In the genomic region with DNA sequence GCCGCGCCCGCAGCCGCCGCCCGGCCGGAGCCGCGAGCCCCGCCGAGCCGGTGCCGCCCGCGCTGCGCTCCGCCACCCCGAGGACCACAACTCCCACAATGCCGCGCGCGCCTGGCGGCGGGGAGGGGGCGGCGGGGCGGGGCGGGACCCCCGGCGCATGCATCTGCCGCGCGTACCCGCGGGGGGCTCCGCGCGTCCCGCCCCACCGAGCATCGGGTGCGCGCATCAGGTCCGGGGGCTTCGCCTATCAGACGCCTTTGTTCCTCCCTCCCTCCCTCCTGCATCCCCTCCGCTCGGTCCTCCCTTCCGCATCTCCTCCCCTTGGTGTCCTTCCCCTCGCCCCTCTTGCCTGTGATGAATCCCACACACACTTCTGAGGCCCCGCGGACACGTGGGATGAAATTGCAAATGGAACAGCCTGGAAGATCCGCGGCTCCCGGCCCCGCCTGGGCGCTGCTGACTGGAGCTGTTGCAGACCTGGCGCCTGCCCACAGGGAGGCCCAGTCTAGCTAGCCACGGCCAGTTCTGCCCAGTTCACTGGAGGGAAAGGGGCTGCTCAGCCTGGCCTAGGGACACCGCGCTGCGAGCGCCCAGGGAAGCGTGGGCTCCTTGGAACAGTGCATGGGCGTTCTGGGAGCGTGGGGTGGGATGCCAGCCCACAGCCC, we compare ENCODE assay signal across 8 mouse cellular contexts. TPM values are rescaled to one million over a fixed set of nuclear protein-coding genes. Genes with fewer than 3 reads are reported as not detected.
DNase-seq lines count a peak whose midpoint lies in the region; ATAC-seq and TF ChIP-seq lines count a peak whose summit lies in the region.

A gene (minus strand): TSS at position 88 of the 665 bp plus-strand sequence.

- DNase-seq in lung, adult 2 months: no peak
- DNase-seq in lung, postnatal 25 days (ENCODE audit: low spot score): no peak
- DNase-seq in cerebellum, postnatal 25 days: peak; percentile 79 to 82
- peak; percentile 73 to 75 for DNase-seq in frontal cortex, postnatal 25 days (ENCODE audit: low spot score in 2 of 2)
- DNase-seq in hindlimb bud, embryonic 11.5 days (ENCODE audit: extremely low spot score, low read depth, low spot score): peak; percentile 35

- peaks cover 30% of the 10 kb centered on the region for H3K27me3 ChIP-seq in limb, embryonic 12.5 days
- H3K27me3 ChIP-seq in neural tube, embryonic 13.5 days: no peaks in the 10 kb centered on the region

- peak within 1 kb of the TSS; percentile 88 for H3K4me2 ChIP-seq in limb, embryonic 12.5 days
- H3K4me2 ChIP-seq in neural tube, embryonic 13.5 days: peak within 1 kb of the TSS; percentile 90

- H3K4me1 ChIP-seq in lung, adult 2 months (ENCODE audit: control insufficient read depth, insufficient read depth, low read length): no peaks in the 10 kb centered on the region
- H3K4me1 ChIP-seq in limb, embryonic 12.5 days (replicated peaks): peaks cover 18% of the 10 kb centered on the region
- peaks cover 54% of the 10 kb centered on the region for H3K4me1 ChIP-seq in neural tube, embryonic 13.5 days (replicated peaks)

- peak within 1 kb of the TSS; percentile 69 for H3K9ac ChIP-seq in limb, embryonic 12.5 days (replicated peaks)
- H3K9ac ChIP-seq in neural tube, embryonic 13.5 days: peak within 1 kb of the TSS; percentile 83

- 5% methylated on average over 41 of the region's 67 CpGs for WGBS in lung, adult 2 months
- 1% methylated on average over 51 of the region's 67 CpGs for WGBS in limb, embryonic 12.5 days
- under 1% methylated on average over 36 of the region's 67 CpGs for whole genome bisulfite sequencing in neural tube, embryonic 13.5 days

- peaks cover 14% of the 10 kb centered on the region for H3K36me3 ChIP-seq in limb, embryonic 12.5 days
- H3K36me3 ChIP-seq in neural tube, embryonic 13.5 days: peaks cover 20% of the 10 kb centered on the region

- H3K4me3 ChIP-seq in lung, adult 2 months (replicated peaks; ENCODE audit: extremely low read depth, low read depth, low read length): peak within 1 kb of the TSS; percentile 4
- peak within 1 kb of the TSS; percentile 64 for H3K4me3 ChIP-seq in limb, embryonic 12.5 days (replicated peaks)
- peak within 1 kb of the TSS; percentile 81 for H3K4me3 ChIP-seq in neural tube, embryonic 13.5 days

- no peaks in the 10 kb centered on the region for H3K9me3 ChIP-seq in limb, embryonic 12.5 days
- H3K9me3 ChIP-seq in neural tube, embryonic 13.5 days: no peaks in the 10 kb centered on the region

- TF ChIP-seq CTCF in lung, adult 2 months (IDR thresholded peaks at IDR 0.05; ENCODE audit: insufficient read depth, low read length): no peak

- TF ChIP-seq POLR2A in lung, adult 2 months (IDR thresholded peaks at IDR 0.05; ENCODE audit: borderline replicate concordance, extremely low read depth, low read depth, low read length): no peak

- peak; percentile 81 for ATAC-seq in limb, embryonic 12.5 days (ENCODE audit: insufficient number of reproducible peaks, insufficient read depth, low FRiP score, low TSS enrichment, low read depth)
- peak; percentile 89 for ATAC-seq in neural tube, embryonic 13.5 days (ENCODE audit: low read depth)
- ATAC-seq in monocyte, adult 5-6 weeks (replicated peaks; ENCODE audit: insufficient number of reproducible peaks, low FRiP score, low TSS enrichment, poor library complexity, severe bottlenecking): no peak

- H3K27ac ChIP-seq in limb, embryonic 12.5 days: peak within 1 kb of the TSS; percentile 85
- H3K27ac ChIP-seq in neural tube, embryonic 13.5 days (replicated peaks): peak within 1 kb of the TSS; percentile 95

RNA-seq across cellular contexts. Expression of the gene that starts here (rescaled TPM):
- 0.41 and 0.56 TPM in 2 replicates for polyA plus RNA-seq in lung, adult 2 months (2012; rRNA removed)
- polyA plus RNA-seq in limb, embryonic 12.5 days (2016; fragmentation: Nextera tagmentation; extraction: Ambion mirVana): 29.0 and 35.4 TPM in 2 replicates
- 52.4 and 69.6 TPM in 2 replicates for polyA plus RNA-seq in neural tube, embryonic 13.5 days (2015; fragmentation: Nextera tagmentation; extraction: Ambion mirVana)
- total RNA-seq in monocyte, adult 5-6 weeks (2017): not detected in 3 replicates

Comparison
In these comparisons a context has a peak if more than half of its experiments do, and no peak if none do; other contexts are left out.
1. RNA of the gene that starts here (polyA plus RNA-seq): 52.4 to 69.6 TPM in neural tube, embryonic 13.5 days and 29.0 to 35.4 TPM in limb, embryonic 12.5 days; 0.41 to 0.56 TPM in lung, adult 2 months; every median in the first group is over 10 times any median in the second.
2. DNase-seq: peak in cerebellum, postnatal 25 days (2 of 2), frontal cortex, postnatal 25 days (2 of 2) and hindlimb bud, embryonic 11.5 days (single experiment); none in lung, adult 2 months (single experiment) and lung, postnatal 25 days (single experiment).
3. H3K4me3 ChIP-seq: peak in every context shown above with its lines; median percentile 81 in neural tube, embryonic 13.5 days; 64 in limb, embryonic 12.5 days; 4 in lung, adult 2 months.